Mouse (Mus musculus): ENCODE results near the gene Olfr195. TPM values are rescaled to one million over a fixed set of nuclear protein-coding genes. Genes with fewer than 3 reads are reported as not detected.
"Not testable (repeated sequence)": the region's sequence is repeated elsewhere in the genome, so short reads cannot be mapped to it uniquely, and the experiment has no call there.

Olfr195 gene
- not detected in 2 replicates for polyA plus RNA-seq (2015; fragmentation: Nextera tagmentation; extraction: Ambion mirVana)

DNA sequence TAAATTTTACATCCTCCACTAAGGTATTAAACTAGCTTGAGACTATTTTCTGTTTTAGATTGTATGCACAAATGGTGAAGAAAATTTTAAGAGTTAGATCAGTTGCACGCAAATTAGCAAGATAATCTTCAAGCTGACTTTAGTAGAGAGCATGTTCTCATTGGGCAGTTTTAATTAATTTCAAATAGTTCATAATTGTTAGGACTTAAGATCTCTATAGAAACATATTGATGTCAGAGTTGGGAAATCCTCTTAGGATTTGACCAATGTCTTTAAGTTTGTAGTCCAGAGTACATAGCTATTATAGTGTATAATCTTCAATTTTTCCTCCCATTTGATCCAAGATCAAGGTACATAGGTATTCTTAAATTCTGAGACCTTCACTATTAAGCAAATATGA, at the start of gene Olfr195:
Gene Olfr195, plus strand, starts transcription at position 301 of the 400 bp plus-strand sequence.
- H3K27me3 ChIP-seq (replicated peaks): no peaks in the 10 kb centered on the region
- no peak within 1 kb of the TSS for H3K9ac ChIP-seq
- H3K9me3 ChIP-seq: no peaks in the 10 kb centered on the region
- 91% methylated on average over 1 of the region's 1 CpGs for WGBS
- ATAC-seq (ENCODE audit: insufficient read depth, low FRiP score, low read depth): no peak
- no peak within 1 kb of the TSS for H3K4me2 ChIP-seq
- H3K4me3 ChIP-seq (replicated peaks): no peak within 1 kb of the TSS
- H3K27ac ChIP-seq: no peak within 1 kb of the TSS
- H3K4me1 ChIP-seq: no peaks in the 10 kb centered on the region
- no peaks in the 10 kb centered on the region for H3K36me3 ChIP-seq

DNA sequence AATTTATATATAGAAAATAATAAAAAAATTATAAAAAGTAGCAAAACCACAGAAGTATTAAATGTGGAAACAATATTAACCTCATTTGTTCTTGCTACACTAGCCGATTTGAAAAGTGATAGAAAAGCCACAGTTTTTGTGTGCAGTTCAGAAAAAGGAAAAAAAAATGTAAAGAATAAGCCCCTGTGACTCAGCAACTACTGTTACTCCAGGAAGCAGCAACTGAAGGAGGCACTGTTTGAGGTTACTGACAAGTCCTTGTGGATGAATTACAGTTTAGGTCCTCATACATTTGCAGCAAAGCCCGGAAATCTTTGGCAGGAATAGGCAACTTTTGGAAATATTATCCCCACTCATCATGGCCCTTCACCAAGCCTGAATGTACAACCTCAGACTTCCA, 41.5 kb upstream of the Olfr195 start:
- Histone ChIP-seq H3K27me3 (replicated peaks) (no peaks in the 10 kb centered on the region), H3K4me2 (no peak overlapping the region), H3K4me1 (no peaks in the 10 kb centered on the region), H3K4me3 (replicated peaks) (no peak overlapping the region), H3K9me3 (no peaks in the 10 kb centered on the region), H3K9ac (no peak overlapping the region), H3K36me3 (no peaks in the 10 kb centered on the region), H3K27ac (no peak overlapping the region)
- no peak for ATAC-seq (ENCODE audit: insufficient read depth, low FRiP score, low read depth)
- WGBS: 72% methylated on average over 2 of the region's 2 CpGs

DNA sequence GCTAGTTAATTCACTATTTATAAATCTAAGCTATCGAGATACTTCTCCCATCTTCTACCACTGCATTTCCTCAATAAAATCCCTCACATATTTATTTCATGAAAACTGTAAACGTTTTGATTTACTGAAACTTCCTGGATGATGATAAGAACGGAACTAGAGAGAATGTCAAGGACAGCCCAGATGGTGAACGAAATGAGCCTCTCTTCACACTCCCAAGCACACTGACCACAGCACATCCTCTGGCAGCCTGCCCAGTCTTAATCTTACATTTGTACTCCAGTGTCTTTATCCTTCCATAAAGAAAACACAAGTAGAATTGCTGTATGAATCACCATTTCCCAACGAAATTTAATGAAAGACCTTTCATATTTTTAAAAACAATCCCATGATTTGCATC, 38.3 kb upstream of the Olfr195 start:
- not testable (repeated sequence) for H3K9me3 ChIP-seq; H3K4me2 ChIP-seq; H3K9ac ChIP-seq; ATAC-seq (ENCODE audit: insufficient read depth, low FRiP score, low read depth); H3K27me3 ChIP-seq (replicated peaks); H3K4me1 ChIP-seq; H3K4me3 ChIP-seq (replicated peaks); H3K27ac ChIP-seq; H3K36me3 ChIP-seq
- WGBS: 38% methylated on average over 5 of the region's 5 CpGs

DNA sequence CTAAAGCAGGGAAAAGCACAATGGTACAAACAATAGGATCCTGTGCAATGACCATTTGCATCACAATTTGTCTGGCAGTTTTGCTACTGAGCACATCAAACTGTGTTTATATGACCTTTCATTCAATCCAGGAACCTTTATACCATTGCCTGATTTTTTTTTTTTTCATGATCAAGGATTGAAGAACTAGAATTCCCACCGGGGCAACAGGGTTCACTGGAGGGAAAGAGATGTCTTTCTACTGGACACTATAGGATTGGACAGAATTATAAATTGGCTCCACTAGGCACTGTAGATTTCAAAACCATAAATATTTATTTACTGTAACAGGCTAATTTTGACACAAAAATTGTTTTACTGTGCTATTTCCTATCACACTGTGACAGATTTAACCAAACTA, 35.1 kb upstream of the Olfr195 start, which contains the start of gene Olfr193:
Gene Olfr193, minus strand, starts transcription at position 101 of the 400 bp plus-strand sequence.
- Histone ChIP-seq H3K4me2 (no peak within 1 kb of the TSS), H3K9me3 (no peaks in the 10 kb centered on the region), H3K4me1 (no peaks in the 10 kb centered on the region), H3K9ac (no peak within 1 kb of the TSS), H3K27me3 (replicated peaks) (no peaks in the 10 kb centered on the region), H3K36me3 (no peaks in the 10 kb centered on the region), H3K27ac (no peak within 1 kb of the TSS), H3K4me3 (replicated peaks) (no peak within 1 kb of the TSS)
- ATAC-seq (ENCODE audit: insufficient read depth, low FRiP score, low read depth): no peak
- WGBS: 81% methylated on average over 1 of the region's 1 CpGs

DNA sequence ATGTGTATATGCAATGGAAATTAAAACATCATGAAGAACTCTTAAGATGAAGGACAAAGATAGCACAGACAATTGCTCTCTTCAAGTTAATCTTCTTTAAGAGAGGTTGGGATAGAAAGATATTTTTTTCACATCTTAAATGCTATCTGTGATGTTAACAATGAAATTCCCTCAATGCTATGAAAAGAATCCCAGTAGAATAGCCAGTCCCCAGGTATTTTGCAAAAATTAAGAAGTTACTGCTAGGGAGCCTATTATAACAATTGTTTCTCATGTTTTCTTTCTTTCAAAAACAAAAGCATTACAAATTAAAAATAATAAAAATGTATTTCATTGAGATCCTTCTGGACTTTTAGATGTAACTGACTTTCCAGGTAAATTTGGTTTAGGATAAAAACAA, 25.9 kb upstream of the Olfr195 start, which contains the start of gene Olfr194:
Gene Olfr194, minus strand, starts transcription at position 101 of the 400 bp plus-strand sequence.
- Histone ChIP-seq H3K27ac (no peak within 1 kb of the TSS), H3K4me3 (replicated peaks) (no peak within 1 kb of the TSS), H3K9me3 (no peaks in the 10 kb centered on the region), H3K27me3 (replicated peaks) (no peaks in the 10 kb centered on the region), H3K4me2 (no peak within 1 kb of the TSS), H3K36me3 (no peaks in the 10 kb centered on the region), H3K9ac (no peak within 1 kb of the TSS), H3K4me1 (no peaks in the 10 kb centered on the region)
- no peak for ATAC-seq (ENCODE audit: insufficient read depth, low FRiP score, low read depth)

DNA sequence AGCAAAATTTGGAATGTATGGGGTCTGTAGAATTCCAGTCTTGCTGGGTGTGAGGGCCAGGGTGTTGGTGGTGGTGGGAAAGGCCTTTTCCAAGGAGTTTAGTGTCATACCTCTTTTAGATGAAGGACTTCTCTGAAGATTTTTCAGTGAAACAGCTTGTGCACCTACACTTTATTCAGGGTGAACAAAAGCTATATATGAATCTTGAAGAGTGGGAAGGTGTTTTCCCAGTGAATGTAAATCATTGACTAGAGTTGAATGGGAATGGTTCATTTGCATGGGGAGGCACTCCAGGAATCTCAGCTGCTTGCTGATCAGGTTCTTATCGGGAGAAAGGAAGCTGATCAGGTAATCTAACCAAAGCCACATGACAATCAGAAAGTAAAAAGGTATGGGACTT, 16.1 kb upstream of the Olfr195 start:
- Histone ChIP-seq H3K27ac (no peak overlapping the region), H3K9ac (no peak overlapping the region), H3K9me3 (no peaks in the 10 kb centered on the region), H3K36me3 (no peaks in the 10 kb centered on the region), H3K4me1 (no peaks in the 10 kb centered on the region), H3K27me3 (replicated peaks) (no peaks in the 10 kb centered on the region), H3K4me2 (no peak overlapping the region), H3K4me3 (replicated peaks) (no peak overlapping the region)
- WGBS: 74% methylated on average over 1 of the region's 1 CpGs
- ATAC-seq (ENCODE audit: insufficient read depth, low FRiP score, low read depth): no peak

DNA sequence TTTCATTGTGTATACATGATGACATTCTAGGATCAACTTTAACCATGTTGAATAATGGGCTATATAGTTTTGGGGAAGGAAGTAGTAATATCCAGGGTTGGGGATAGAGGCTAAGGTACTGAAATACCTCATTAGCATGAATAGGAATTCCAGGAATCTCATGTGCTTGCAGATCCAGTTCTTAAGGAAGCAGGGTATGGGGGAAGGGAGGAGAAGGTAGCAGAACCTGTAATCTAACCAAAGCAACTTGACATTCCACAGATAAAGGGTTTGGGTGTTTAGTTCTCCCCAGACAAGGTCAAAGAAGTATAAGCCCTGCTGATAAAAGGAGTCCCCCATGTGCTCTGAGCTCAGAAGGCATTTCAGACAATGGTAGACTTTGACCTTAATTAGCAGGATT, 5.7 kb upstream of the Olfr195 start:
- Histone ChIP-seq H3K27me3 (replicated peaks) (no peaks in the 10 kb centered on the region), H3K4me3 (replicated peaks) (no peak overlapping the region), H3K4me2 (no peak overlapping the region), H3K9me3 (no peaks in the 10 kb centered on the region), H3K9ac (no peak overlapping the region), H3K27ac (no peak overlapping the region), H3K36me3 (no peaks in the 10 kb centered on the region), H3K4me1 (no peaks in the 10 kb centered on the region)
- no peak for ATAC-seq (ENCODE audit: insufficient read depth, low FRiP score, low read depth)

DNA sequence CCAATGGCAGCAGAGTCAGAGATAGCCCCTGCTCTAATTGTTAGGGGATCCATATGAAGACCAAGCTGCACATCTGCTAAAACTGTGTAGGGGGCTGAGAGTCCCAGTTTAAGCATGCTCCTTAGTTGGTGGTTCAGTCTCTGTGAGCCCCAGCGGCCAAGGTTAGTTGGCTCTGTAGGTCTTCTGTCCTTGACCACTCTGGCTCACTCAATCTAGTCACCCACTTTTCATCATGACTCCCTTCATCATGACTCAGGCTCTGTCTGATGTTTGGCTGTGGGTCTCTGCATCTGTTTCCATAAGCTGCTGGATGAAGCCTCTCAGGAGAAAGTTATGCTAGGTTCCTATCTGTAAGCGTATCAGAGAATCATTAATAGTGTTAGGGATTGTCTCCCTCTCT, 5.2 kb downstream of the Olfr195 start:
- H3K27ac ChIP-seq: no peak overlapping the region
- H3K27me3 ChIP-seq (replicated peaks): no peaks in the 10 kb centered on the region
- no peak for ATAC-seq (ENCODE audit: insufficient read depth, low FRiP score, low read depth)
- no peaks in the 10 kb centered on the region for H3K4me1 ChIP-seq
- no peaks in the 10 kb centered on the region for H3K36me3 ChIP-seq
- no peak overlapping the region for H3K9ac ChIP-seq
- 81% methylated on average over 2 of the region's 2 CpGs for WGBS
- no peak overlapping the region for H3K4me2 ChIP-seq
- no peaks in the 10 kb centered on the region for H3K9me3 ChIP-seq
- H3K4me3 ChIP-seq (replicated peaks): no peak overlapping the region

DNA sequence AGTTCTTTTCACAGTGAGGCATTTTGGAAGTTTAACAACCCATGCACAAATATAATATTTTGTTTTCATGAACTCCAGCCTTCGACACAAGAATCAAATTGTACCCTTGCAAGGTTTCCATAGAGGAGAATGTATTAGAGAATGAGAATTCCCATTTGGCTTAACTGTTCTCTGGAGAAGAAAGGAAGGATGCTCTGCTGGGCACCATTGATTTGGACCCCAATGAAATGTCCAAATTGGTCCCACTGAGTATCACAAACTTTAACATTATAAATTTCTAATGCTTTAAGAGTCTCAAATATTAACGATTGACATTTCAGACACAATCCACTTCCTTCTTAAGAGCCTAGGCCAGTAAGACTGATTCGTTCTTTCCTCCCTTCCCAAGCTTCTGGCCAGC, 23.5 kb downstream of the Olfr195 start, which contains the start of gene Olfr196:
Gene Olfr196, minus strand, starts transcription at position 101 of the 400 bp plus-strand sequence.
- Histone ChIP-seq H3K36me3 (no peaks in the 10 kb centered on the region), H3K4me3 (replicated peaks) (no peak within 1 kb of the TSS), H3K27me3 (replicated peaks) (no peaks in the 10 kb centered on the region), H3K9me3 (no peaks in the 10 kb centered on the region), H3K4me1 (no peaks in the 10 kb centered on the region), H3K4me2 (no peak within 1 kb of the TSS), H3K27ac (no peak within 1 kb of the TSS), H3K9ac (no peak within 1 kb of the TSS)
- WGBS: 72% methylated on average over 3 of the region's 3 CpGs
- no peak for ATAC-seq (ENCODE audit: insufficient read depth, low FRiP score, low read depth)

Other genes with a start within 250 kb of the Olfr195 start
- gene Olfr181, start 218.3 kb upstream of the Olfr195 start, polyA plus RNA-seq (2015; fragmentation: Nextera tagmentation; extraction: Ambion mirVana): not detected in 2 replicates
- not detected in 2 replicates for gene Olfr180, start 217.7 kb upstream of the Olfr195 start, polyA plus RNA-seq (2015; fragmentation: Nextera tagmentation; extraction: Ambion mirVana)
- not detected in 2 replicates for gene Olfr183, start 151.7 kb upstream of the Olfr195 start, polyA plus RNA-seq (2015; fragmentation: Nextera tagmentation; extraction: Ambion mirVana)
- gene Olfr186, start 116.8 kb upstream of the Olfr195 start, polyA plus RNA-seq (2015; fragmentation: Nextera tagmentation; extraction: Ambion mirVana): 0.13 and 0.35 TPM in 2 replicates
- 0.10 TPM in 1 of 2 replicates, not detected in the other for gene Olfr187, start 107.3 kb upstream of the Olfr195 start, polyA plus RNA-seq (2015; fragmentation: Nextera tagmentation; extraction: Ambion mirVana)
- not detected in 2 replicates for gene Olfr190, start 69.0 kb upstream of the Olfr195 start, polyA plus RNA-seq (2015; fragmentation: Nextera tagmentation; extraction: Ambion mirVana)
- not detected in 2 replicates for gene Olfr191, start 57.2 kb upstream of the Olfr195 start, polyA plus RNA-seq (2015; fragmentation: Nextera tagmentation; extraction: Ambion mirVana)
- gene Olfr193, start 35.2 kb upstream of the Olfr195 start, polyA plus RNA-seq (2015; fragmentation: Nextera tagmentation; extraction: Ambion mirVana): not detected in 2 replicates
- not detected in 2 replicates for gene Olfr194, start 26.0 kb upstream of the Olfr195 start, polyA plus RNA-seq (2015; fragmentation: Nextera tagmentation; extraction: Ambion mirVana)
- gene Olfr196, start 23.4 kb downstream of the Olfr195 start, polyA plus RNA-seq (2015; fragmentation: Nextera tagmentation; extraction: Ambion mirVana): not detected in 2 replicates
- not detected in 2 replicates for gene Olfr198, start 56.5 kb downstream of the Olfr195 start, polyA plus RNA-seq (2015; fragmentation: Nextera tagmentation; extraction: Ambion mirVana)
- gene Olfr199, start 72.7 kb downstream of the Olfr195 start, polyA plus RNA-seq (2015; fragmentation: Nextera tagmentation; extraction: Ambion mirVana): not detected in 2 replicates
- gene Olfr201, start 125.6 kb downstream of the Olfr195 start, polyA plus RNA-seq (2015; fragmentation: Nextera tagmentation; extraction: Ambion mirVana): not detected in 2 replicates
- gene Olfr202, start 139.7 kb downstream of the Olfr195 start, polyA plus RNA-seq (2015; fragmentation: Nextera tagmentation; extraction: Ambion mirVana): not detected in 2 replicates
- gene Olfr203, start 151.8 kb downstream of the Olfr195 start, polyA plus RNA-seq (2015; fragmentation: Nextera tagmentation; extraction: Ambion mirVana): not detected in 2 replicates
- gene Olfr204, start 171.2 kb downstream of the Olfr195 start, polyA plus RNA-seq (2015; fragmentation: Nextera tagmentation; extraction: Ambion mirVana): not detected in 2 replicates
- not detected in 2 replicates for gene Olfr205, start 184.1 kb downstream of the Olfr195 start, polyA plus RNA-seq (2015; fragmentation: Nextera tagmentation; extraction: Ambion mirVana)
- gene Olfr206, start 202.2 kb downstream of the Olfr195 start, polyA plus RNA-seq (2015; fragmentation: Nextera tagmentation; extraction: Ambion mirVana): not detected in 2 replicates
- not detected in 2 replicates for gene Olfr209, start 216.9 kb downstream of the Olfr195 start, polyA plus RNA-seq (2015; fragmentation: Nextera tagmentation; extraction: Ambion mirVana)

All from stomach, embryonic 15.5 days (tissue).